Mouse (Mus musculus) layer of hippocampus, adult 2 months (tissue): Measurements from ENCODE around the gene Ube2v1. TPM values are rescaled to one million over a fixed set of nuclear protein-coding genes. Genes with fewer than 3 reads are reported as not detected.
"Not testable (repeated sequence)": the region's sequence is repeated elsewhere in the genome, so short reads cannot be mapped to it uniquely, and the experiment has no call there.

Experiments used
- DNase-seq, 2 experiments: peaks; one replicate each; pipeline ENCODE4 v3.0.0; 2022; ENCODE audit warnings: low spot score in 2 of 2
- H3K27ac ChIP-seq: fragments of 200-600 bp; 2 replicates; pipeline ENCODE4 v1.8.1; 2022
- H3K4me3 ChIP-seq: fragments of 200-600 bp; 2 replicates; pipeline ENCODE4 v1.8.1; 2022; ENCODE audit warnings: mild to moderate bottlenecking
- CTCF ChIP-seq: fragments of 200-600 bp; conservative IDR thresholded peaks from 2 replicates; pipeline ENCODE4 v1.8.1; 2022; ENCODE audit warnings: antibody characterized with exemption, mild to moderate bottlenecking, moderate library complexity
- total RNA-seq, 2 experiments: library from RNA; stranded (reverse); gene quantifications; 2 replicates each; pipeline ENCODE4 v1.2.3; 2021

Gene Ube2v1
- total RNA-seq, 2 experiments from 2014 or later: 216 to 232 TPM

DNA sequence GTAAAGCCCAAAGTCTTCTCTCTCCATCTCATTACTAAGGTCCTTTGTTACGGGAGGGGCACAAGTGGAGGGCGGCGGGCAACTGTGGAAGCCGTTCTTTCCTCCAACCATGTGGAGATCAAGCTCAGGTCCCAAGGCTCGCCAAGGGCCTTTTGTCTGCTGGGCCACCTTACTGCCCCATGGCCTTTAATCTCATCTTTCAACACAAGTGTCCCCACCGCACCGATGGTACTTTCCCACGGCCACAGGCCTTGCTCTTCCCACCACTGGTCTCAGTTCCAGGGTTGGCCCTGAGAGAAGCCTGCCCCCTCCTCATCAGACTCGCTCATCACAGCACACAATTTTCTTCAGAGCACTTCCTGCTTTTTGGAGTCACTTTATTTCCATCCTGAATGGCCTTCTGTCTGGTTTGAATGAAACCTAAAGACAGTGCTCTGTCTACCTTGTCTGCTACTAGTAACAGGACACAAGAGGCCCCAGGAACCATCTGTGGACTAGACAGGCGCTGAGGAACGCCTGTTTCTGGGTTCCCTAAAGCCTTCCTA, 2.2 kb downstream of the Ube2v1 start:
- DNase-seq: no peak
- no peak for TF ChIP-seq CTCF
- Histone ChIP-seq H3K4me3 (no peak overlapping the region), H3K27ac (0 out of 2 replicates have a peak overlapping the region, but pooled peaks have one; percentile 3)

DNA sequence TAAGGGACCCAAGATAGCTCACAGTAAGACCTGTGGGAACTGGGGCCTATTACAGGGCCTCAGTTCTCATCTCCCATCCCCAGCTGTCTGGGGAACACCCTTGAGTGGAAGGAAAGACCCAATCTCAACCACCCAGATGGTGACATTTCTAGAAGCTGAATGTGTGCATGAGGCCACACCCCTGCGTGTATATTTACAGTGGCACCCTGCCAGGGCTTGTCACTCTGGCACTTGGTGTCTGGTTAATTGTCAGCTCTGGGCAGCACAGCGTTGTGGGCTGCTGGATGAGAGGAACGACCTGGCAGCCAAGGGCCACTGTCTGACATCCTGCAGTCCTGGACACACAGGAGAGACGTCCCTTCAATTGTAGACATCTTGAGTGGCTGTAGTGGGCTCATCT, 3.0 kb downstream of the Ube2v1 start:
- no peak for DNase-seq
- Histone ChIP-seq H3K27ac (no peak overlapping the region), H3K4me3 (no peak overlapping the region)
- TF ChIP-seq CTCF: no peak

DNA sequence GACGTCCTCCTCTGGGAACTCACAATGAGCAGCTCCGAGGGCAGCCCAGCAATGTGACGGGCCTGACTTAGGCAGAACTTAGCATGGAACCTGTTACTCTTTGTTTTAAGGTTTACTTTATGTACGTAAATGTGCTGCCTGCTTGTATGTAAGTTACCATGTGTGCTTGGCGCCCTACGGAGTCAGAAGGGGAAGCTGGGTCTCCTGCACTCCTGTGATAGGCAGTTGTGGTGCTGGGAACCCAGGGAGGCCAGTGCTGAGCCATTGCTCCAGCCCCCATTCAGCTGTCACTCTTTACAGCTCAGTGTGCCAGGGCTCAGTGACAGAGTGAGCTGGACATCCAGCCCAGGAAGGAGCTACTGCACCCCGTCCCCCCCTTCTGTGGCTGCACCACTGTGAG, 4.9 kb downstream of the Ube2v1 start:
- no peak overlapping the region for H3K27ac ChIP-seq
- TF ChIP-seq CTCF: no peak
- no peak for DNase-seq

DNA sequence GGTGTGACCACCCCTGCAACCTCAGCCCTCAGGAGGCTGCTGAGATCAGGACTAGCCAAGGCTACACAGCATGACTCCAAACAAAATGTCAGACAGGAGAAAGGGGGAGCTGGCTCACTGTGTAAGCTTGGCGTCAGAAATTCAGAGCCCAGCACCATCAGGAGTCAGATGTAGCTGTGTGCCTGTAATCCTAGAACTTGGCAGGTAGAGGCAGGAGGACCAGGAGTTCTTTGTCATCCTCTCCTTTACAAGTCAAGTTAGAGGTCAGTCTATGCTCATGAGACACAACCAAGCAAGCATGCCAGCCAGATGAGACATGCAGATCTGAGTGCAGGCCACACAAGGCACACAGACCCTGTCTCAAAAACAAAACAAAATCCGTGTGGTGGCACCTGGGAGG, 6.2 kb downstream of the Ube2v1 start:
- TF ChIP-seq CTCF: no peak
- H3K27ac ChIP-seq: peak overlapping the region; percentile 59; the same call in 1 of the 2 replicates
- no peak for DNase-seq
- H3K4me3 ChIP-seq: no peak overlapping the region

More for the DNA sequence above, 4.9 kb downstream of the Ube2v1 start:
- H3K4me3 ChIP-seq: no peak overlapping the region

DNA sequence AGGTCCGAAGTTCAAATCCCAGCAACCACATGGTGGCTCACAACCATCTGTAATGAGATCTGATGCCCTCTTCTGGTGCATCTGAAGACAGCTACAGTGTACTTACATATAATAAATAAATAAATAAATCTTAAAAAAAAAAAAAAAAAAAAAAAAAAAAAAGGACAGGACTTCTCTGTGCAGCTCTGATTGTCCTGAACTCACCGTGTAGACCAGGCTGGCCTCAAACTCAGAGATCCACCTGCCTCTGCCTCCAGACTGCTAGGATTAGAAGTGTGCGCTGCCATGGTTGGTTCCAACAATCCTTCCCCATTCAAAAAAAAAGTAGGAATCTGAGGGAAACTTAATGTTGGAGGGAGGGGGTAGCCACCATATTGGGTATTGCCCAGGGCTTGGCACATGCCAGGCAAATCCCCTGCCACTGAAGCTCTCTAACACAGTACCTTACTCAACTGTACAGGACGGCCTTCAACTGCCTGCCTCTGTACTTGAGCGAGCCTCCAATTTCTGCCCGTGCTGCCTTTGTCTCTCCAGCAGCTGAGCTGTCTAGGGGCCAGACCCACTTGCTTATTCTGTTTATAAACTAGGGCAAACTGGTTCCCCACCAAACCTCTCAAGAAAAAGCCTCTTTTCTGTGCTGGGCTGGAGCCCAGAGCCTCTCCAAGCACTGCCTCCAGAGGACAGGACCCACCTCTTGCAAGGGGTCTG, 7.4 kb downstream of the Ube2v1 start:
- no peak for TF ChIP-seq CTCF
- H3K4me3 ChIP-seq: no peak overlapping the region
- DNase-seq: no peak
- H3K27ac ChIP-seq: peak overlapping the region; percentile 59; the same call in 1 of the 2 replicates

DNA sequence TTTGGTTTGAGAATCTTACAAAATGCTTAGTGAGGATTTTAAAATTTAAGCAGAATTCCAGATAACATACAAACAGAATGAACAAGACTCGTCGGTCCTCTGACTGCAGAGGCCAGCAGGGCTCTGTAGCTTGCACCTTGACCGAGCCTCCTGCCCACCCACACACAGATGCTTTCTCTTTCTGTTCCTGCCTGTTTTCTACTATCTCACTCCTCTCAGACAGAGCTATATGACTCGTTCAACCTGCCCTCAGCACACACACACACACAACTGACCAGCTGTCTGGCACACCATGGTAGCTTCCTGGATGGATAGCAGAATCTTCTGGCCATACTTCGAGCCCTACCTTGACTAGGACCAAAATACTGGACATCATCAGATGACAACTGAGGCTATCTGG, 8.9 kb downstream of the Ube2v1 start:
- Histone ChIP-seq H3K4me3 (no peak overlapping the region), H3K27ac (0 out of 2 replicates have a peak overlapping the region, but pooled peaks have one; percentile 10)
- no peak for DNase-seq
- TF ChIP-seq CTCF: no peak

DNA sequence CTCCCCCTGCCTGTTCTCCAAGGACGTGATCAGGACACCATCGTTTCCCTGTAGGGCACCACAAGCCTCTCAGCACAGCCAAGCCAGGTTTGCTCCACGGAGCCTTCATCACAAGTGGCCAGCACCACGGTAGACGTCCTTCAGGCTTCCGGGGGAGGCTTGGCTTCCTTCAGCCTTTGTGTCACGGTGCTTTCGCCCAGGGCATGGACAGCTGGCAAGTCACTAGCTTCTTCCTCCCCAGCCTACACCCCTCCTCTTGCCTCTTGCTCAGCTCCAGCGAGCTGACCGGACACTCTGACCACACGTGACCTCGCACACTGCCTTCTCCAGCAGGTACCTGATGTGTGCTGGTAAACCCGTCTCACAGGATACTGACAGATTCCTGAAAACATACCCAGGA, 9.5 kb downstream of the Ube2v1 start:
- no peak for TF ChIP-seq CTCF
- DNase-seq: no peak
- Histone ChIP-seq H3K4me3 (no peak overlapping the region), H3K27ac (no peak overlapping the region)

DNA sequence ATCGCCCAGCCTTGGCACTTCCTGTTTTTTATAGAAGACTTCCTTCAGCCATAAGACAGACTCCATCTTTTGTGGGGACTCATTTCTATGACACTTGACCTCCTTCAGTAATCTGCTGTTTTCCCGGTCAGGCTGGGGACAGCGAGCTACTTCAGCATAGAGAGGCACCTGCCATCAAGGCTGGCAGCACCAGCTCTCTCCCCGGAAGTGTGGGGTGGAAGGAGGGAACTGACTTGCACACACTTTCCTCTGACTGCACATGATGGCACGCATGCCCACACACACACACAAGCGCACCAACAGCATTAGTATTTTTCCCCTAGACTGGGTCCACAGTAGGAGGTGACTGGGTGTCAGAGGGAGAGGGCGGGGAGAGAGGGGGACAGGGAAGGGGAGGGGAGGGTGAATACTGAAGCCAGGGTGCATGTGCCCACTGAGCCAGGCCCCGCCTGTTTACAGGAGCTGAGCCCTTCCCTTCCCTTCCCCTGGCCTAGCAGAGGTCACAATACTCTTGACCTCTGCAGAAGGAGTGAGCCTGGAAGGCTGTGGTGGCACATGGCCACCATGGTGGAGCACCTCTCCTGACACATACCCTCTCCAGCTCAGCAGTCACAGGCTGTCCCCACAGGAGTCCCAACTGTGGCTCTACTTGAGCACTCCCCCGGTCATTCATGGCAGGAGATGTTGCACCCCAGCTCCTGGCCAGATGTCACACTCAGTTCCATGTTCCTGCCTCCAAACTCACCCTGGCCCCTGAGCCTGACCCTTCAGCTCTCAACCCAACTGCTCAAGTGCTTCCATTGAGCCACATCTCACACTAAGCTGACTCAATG, 10.4 kb downstream of the Ube2v1 start:
- Histone ChIP-seq H3K27ac (no peak overlapping the region), H3K4me3 (no peak overlapping the region)
- TF ChIP-seq CTCF: no peak
- no peak for DNase-seq

DNA sequence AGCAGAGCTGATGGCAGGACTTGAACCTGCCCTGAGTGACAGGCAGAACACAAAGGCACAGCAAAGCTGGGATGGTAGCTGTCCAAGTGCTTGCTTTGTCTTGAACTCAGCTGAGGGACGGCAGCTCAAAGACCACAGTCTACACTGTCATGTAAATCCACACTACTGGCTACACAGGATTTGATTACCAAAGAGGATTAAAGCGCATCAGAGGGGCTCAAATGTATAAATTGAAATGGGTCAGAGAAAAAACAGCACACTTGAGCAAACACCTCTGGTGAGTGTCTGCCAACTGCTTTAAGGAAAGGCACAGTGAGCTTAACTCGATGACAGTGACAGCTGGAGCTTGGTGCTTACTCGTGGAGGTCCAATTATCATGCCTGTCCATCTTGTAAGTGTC, 14.4 kb downstream of the Ube2v1 start:
- DNase-seq: no peak
- Histone ChIP-seq H3K4me3 (no peak overlapping the region), H3K27ac (no peak overlapping the region)
- no peak for TF ChIP-seq CTCF

DNA sequence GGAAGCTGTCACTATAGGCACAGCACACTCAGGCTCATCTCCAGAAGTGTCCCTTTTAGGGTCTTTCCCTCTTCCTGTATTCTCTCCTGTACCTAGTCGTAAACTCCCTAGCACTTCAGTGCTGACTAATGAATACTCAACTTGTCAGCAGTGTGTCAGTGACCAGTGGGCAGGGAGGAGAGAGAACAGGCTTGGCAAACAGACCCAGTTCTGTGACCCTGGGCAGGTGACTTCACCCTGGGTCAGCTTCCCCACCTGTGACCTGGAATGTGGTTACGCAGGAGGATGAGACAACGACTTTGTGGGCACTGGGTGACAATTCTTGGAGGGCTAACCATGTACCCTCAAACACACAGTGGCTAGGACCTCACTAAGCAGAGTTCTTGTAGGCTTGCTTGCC, 14.9 kb downstream of the Ube2v1 start:
- Histone ChIP-seq H3K27ac (no peak overlapping the region), H3K4me3 (no peak overlapping the region)
- TF ChIP-seq CTCF: no peak
- DNase-seq: no peak

DNA sequence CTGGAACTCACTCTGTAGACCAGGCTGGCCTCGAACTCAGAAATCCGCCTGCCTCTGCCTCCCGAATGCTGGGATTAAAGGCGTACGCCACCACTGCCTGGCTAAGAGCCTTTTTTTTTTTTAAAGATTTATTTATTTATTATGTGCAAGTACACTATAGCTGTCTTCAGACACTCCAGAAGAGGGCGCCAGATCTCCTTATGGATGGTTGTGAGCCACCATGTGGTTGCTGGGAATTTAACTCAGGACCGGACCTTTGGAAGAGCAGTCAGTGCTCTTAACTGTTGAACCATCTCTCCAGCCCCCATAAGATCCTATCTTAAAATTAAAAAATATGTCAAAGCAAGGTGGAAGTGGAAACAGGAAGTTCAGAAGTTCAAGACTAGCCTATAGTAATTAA, 18.6 kb downstream of the Ube2v1 start:
- TF ChIP-seq CTCF: peak; percentile 53
- DNase-seq, H3K4me3 ChIP-seq, H3K27ac ChIP-seq: not testable (repeated sequence)

DNA sequence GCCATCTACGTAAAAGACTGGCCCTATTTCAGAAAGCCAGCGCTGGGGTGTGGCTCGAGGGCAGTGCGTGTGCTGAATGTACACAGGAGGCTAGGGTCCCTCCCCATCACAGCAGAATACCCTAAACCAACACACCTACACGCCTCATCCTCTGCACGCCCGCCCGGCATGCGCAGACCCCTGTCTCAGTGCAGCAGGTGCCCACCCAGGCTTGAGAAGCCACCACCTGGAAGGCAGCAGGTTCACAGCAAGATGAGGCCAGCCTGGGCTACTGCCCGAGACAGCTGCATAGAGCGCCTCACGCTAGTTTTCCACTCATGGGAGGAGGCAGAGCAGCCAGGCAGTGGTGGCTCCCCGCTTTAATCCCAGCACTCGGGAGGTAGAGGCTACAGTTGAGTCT, 19.8 kb downstream of the Ube2v1 start:
- no peak for DNase-seq

DNA sequence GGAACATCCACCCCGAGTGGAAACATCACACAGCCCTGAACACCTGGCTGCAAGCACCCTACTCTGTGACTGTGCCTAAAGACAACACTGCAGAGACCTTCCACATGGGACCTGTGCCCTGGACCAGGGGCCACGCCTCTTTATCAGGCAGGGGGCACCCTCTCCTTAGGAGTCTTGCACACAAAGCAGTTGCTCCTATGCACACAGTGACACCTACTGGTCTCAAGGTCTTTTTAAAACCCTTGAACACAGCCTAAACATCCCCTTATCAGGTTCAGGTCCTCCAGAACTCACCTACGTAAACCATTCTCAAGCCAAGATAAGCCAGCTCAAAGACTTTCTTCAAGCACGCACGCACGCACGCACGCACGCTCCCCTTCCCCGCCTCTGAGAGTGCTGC, 20.6 kb downstream of the Ube2v1 start:
- TF ChIP-seq CTCF: peak; percentile 54
- no peak overlapping the region for H3K4me3 ChIP-seq
- DNase-seq: no peak
- H3K27ac ChIP-seq: no peak overlapping the region

More for the DNA sequence above, 19.8 kb downstream of the Ube2v1 start:
- Histone ChIP-seq H3K4me3 (no peak overlapping the region), H3K27ac (no peak overlapping the region)
- TF ChIP-seq CTCF: no peak

DNA sequence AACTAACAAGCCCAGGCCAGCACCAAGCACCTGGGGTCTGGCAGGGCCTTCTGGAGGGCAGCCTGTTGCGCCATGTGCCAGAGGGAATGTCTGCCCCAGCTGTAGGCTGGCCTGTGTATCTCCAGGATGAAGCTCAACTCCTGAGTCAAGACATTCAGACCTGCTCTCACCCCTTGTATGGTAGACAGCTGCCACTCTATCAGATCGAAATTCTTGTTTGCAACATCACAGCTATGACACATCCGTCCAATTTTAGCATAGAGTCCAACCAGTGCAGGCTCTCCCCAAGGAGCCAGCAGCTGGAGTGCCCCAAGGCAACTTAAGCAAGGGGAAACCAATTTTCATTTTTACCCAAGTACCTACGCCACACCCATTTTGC, 25.2 kb downstream of the Ube2v1 start:
- Histone ChIP-seq H3K27ac (no peak overlapping the region), H3K4me3 (no peak overlapping the region)
- DNase-seq: no peak
- no peak for TF ChIP-seq CTCF
